Mouse (Mus musculus): ENCODE data around the gene Tmem161b. TPM values are rescaled to one million over a fixed set of nuclear protein-coding genes. Genes with fewer than 3 reads are reported as not detected.

Gene Tmem161b
- total RNA-seq (2012; rRNA removed) (14.5 and 16.7 TPM in 2 replicates), polyA plus RNA-seq (2012; ENCODE audit: insufficient read depth in 1 of 2, insufficient read length in 2 of 2, low read depth in 1 of 2, low replicate concordance in 2 of 2, missing spikeins in 1 of 2) (10 to 100 TPM in 1 of 2 experiments, not detected in 1; 10.9 TPM)

- H3K4me1 ChIP-seq (ENCODE audit: control insufficient read depth in 1 of 2, insufficient read depth in 2 of 2, low read length in 2 of 2): peaks cover 3 to 6% of the 10 kb centered on the region in 2 experiments; a peak in 3 of 4 replicates
- peak; percentile 96 for DNase-seq (ENCODE audit: low read depth, low spot score)
- peak within 1 kb of the TSS; percentile 97 to 98 for H3K4me3 ChIP-seq (ENCODE audit: control insufficient read depth in 1 of 2, insufficient read depth in 1 of 2, low read depth in 2 of 2, low read length in 2 of 2)
- H3K36me3 ChIP-seq (ENCODE audit: control insufficient read depth in 1 of 2, insufficient read depth in 2 of 2, low read length in 2 of 2): peaks cover 0 to 31% of the 10 kb centered on the region in 2 experiments; a peak in 2 of 4 replicates
- H3K27ac ChIP-seq (ENCODE audit: control insufficient read depth, low read depth, low read length): peak within 1 kb of the TSS; percentile 74
- no peaks in the 10 kb centered on the region for H3K9me3 ChIP-seq (replicated peaks; ENCODE audit: insufficient read depth, low read length)
- H3K79me2 ChIP-seq (ENCODE audit: control insufficient read depth, insufficient read depth, low read length, poor library complexity): peaks cover 31% of the 10 kb centered on the region
- no peaks in the 10 kb centered on the region for H3K27me3 ChIP-seq (ENCODE audit: control insufficient read depth in 1 of 2, insufficient read depth in 2 of 2, low read length in 2 of 2)
- H3K9ac ChIP-seq (ENCODE audit: control insufficient read depth, low read depth, low read length, poor library complexity, severe bottlenecking): peak within 1 kb of the TSS; percentile 90
- TF ChIP-seq NRF1 (IDR thresholded peaks at IDR 0.05; ENCODE audit: insufficient read depth, low read depth, low read length, poor library complexity, severe bottlenecking) (peak; percentile 79), MAZ (IDR thresholded peaks at IDR 0.05; ENCODE audit: low read depth, low read length) (0 out of 2 replicates have a peak, but pooled peaks have one; percentile 38), CHD1 (IDR thresholded peaks at IDR 0.05; ENCODE audit: low read depth, low read length) (no peak), RCOR1 (IDR thresholded peaks at IDR 0.05; ENCODE audit: low read depth, low read length) (no peak), TCF12 (IDR thresholded peaks at IDR 0.05; ENCODE audit: low read depth, low read length) (no peak), SIN3A (IDR thresholded peaks at IDR 0.05; ENCODE audit: low read length) (peak; percentile 23), UBTF (IDR thresholded peaks at IDR 0.05; ENCODE audit: borderline replicate concordance, insufficient read depth, low read depth, low read length) (no peak), JUND (IDR thresholded peaks at IDR 0.05; ENCODE audit: low read depth, low read length) (no peak), ETS1 (IDR thresholded peaks at IDR 0.05; ENCODE audit: low read depth, low read length) (peak; percentile 12; the same call in 1 of the 2 replicates), CHD2 (IDR thresholded peaks at IDR 0.05; ENCODE audit: low read length) (no peak), TBP (IDR thresholded peaks at IDR 0.05; ENCODE audit: low read depth, low read length) (peak; percentile 67; the same call in 1 of the 2 replicates), E2F4 (IDR thresholded peaks at IDR 0.05; ENCODE audit: borderline replicate concordance, low read depth, low read length) (0 out of 2 replicates have a peak, but pooled peaks have one; percentile 12), POLR2AphosphoS5 (IDR thresholded peaks at IDR 0.05; ENCODE audit: borderline replicate concordance, low read depth, low read length) (no peak), MAFK (IDR thresholded peaks at IDR 0.05; ENCODE audit: borderline replicate concordance, low read depth, low read length) (no peak), SMC3 (IDR thresholded peaks at IDR 0.05; ENCODE audit: low read depth, low read length) (no peak), ELF1 (IDR thresholded peaks at IDR 0.05; ENCODE audit: low read depth, low read length) (peak; percentile 90), RAD21 (IDR thresholded peaks at IDR 0.05; ENCODE audit: low read depth, low read length) (no peak), BHLHE40 (IDR thresholded peaks at IDR 0.05; ENCODE audit: borderline replicate concordance, low read depth, low read length) (no peak), CTCF (IDR thresholded peaks at IDR 0.05 in 2 of 3, conservative IDR thresholded peaks at IDR 0.05 in 1 of 3; ENCODE audit: control insufficient read depth in 1 of 3, insufficient read depth in 1 of 3, low read depth in 2 of 3, low read length in 3 of 3, poor library complexity in 1 of 3, severe bottlenecking in 1 of 3) (no peak), NELFE (IDR thresholded peaks at IDR 0.05; ENCODE audit: low read depth, low read length) (peak; percentile 84), HCFC1 (IDR thresholded peaks at IDR 0.05; ENCODE audit: low read depth, low read length) (peak; percentile 88), TAL1 (IDR thresholded peaks at IDR 0.05; ENCODE audit: low read length) (no peak), MAX (IDR thresholded peaks at IDR 0.05; ENCODE audit: low read length) (peak; percentile 6; the same call in 1 of the 2 replicates), MEF2A (IDR thresholded peaks at IDR 0.05; ENCODE audit: extremely low read depth, insufficient replicate concordance, low read depth, low read length, poor library complexity, severe bottlenecking) (no peak), ZKSCAN1 (IDR thresholded peaks at IDR 0.05; ENCODE audit: low read depth, low read length) (no peak), MXI1 (IDR thresholded peaks at IDR 0.05; ENCODE audit: low read depth, low read length) (no peak; the same call in 1 of the 2 replicates), MYB (IDR thresholded peaks at IDR 0.05; ENCODE audit: low read depth, low read length) (no peak), MYC (IDR thresholded peaks at IDR 0.05; ENCODE audit: low read depth, low read length) (0 out of 2 replicates have a peak, but pooled peaks have one; percentile 7), GABPA (IDR thresholded peaks at IDR 0.05; ENCODE audit: low read depth, low read length) (no peak), POLR2A (IDR thresholded peaks at IDR 0.05; ENCODE audit: control insufficient read depth in 1 of 2, insufficient read depth in 1 of 2, low read depth in 1 of 2, low read length in 2 of 2, poor library complexity in 1 of 2) (peak; percentile 48 to 93), ZC3H11A (IDR thresholded peaks at IDR 0.05; ENCODE audit: low read depth, low read length) (no peak), EP300 (IDR thresholded peaks at IDR 0.05; ENCODE audit: low read depth in 1 of 2, low read length in 2 of 2) (no peak), ZMIZ1 (IDR thresholded peaks at IDR 0.05; ENCODE audit: low read depth, low read length) (no peak), POLR2AphosphoS2 (IDR thresholded peaks at IDR 0.05; ENCODE audit: low read length) (peak; percentile 51; the same call in 1 of the 2 replicates), USF1 (IDR thresholded peaks at IDR 0.05; ENCODE audit: low read depth, low read length) (peak; percentile 49; the same call in 1 of the 2 replicates)
These were observed at the start of gene Tmem161b for GRCm38 (mm10) chr13:84221820-84222681. Tmem161b (plus strand) TSS chr13:84222296.
